Mouse (Mus musculus) embryo, embryonic 10.5 days (tissue): Measurements from ENCODE around the gene Mpp4.

Source experiments
- DNase-seq: peaks from one replicate; pipeline ENCODE4 v3.0.0-alpha.2; 2015; ENCODE audit warnings: low spot score

Gene Mpp4

DNA sequence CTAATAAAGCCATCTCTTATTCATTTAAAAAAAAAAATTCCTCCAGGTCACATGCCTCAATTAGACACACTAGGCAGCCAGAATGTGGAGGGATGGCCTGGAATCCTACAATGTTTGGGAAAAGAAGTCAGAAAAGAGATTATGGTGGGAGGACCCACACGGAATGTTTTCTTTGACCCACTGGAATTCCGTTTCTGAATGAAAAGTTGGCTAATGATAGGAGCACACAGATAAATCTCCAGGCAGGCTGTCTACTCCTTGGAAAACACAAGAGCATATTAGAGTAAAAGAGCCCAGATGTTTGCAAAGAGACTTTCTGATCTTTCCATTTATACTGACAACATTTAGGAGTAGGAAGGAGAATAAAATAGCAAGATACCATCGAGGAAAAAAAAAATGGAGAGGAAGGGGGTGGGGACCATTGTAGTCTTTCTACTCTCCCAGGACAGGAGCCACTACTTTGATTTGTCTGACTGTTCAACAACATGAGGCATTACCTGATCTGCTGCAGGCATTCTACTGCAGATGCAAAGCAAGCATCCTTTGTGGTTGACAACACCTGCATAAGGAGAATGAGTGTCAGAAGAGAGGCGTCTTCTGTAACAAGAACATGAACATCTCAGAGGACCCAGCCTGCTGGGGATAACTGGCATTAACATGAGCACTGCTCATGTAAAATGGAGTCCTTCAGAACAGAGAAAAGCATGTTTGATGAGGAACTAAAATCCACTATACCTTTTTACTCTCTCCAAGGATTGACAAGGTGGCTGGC is 4.7 kb upstream of the Mpp4 start:
- no peak for DNase-seq

DNA sequence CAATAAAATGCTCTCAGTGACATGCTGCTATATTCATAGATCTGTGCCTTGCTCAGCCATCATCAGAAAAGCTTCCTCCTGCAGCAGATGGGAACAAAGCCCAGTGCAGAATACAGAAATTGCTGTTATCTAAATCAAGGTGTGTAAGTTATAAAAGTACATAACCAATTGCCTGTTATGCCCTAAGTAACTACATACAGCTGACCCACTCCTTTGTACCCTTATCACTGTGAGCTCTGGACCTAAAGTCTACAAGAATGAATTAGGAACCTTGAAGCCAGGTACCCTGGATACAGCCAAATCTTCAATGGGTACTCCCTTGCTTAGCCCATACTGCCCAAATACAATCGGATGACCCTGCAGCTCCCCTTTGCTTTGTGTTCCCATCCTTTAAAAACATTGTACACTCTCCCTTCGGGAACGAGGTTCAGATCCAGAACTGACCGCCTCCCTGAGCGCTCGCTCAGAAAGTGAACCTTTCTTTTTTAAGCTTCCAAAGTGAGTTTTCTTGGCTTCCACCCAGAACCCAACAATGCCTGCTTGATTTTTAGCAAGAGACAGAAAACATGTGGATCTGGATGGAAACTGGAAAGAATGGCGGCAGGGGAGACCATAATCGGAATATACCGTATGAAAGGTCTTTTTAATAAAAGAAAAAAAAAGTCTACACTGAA is 3.2 kb upstream of the Mpp4 start:
- DNase-seq = no peak

DNA sequence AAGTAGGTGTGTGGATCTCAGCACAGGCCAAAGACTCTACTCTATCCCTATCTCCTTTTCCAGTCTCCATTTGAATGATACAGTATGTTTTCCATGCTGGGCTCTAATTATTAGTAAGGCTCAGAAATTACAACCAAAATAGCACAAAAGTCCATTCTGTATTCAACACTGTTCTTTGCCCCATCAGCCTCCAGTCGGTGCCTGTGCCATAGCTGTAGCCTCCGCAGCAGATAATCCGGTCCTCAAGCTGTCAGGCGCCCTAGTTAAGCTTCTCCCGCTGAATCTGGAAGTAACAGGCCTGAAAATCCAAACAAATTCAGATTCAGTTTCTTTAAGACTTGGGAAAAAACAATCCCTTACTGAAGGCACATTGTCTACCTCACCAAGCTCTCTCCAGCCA is 729 bp upstream of the Mpp4 start:
- no peak for DNase-seq

DNA sequence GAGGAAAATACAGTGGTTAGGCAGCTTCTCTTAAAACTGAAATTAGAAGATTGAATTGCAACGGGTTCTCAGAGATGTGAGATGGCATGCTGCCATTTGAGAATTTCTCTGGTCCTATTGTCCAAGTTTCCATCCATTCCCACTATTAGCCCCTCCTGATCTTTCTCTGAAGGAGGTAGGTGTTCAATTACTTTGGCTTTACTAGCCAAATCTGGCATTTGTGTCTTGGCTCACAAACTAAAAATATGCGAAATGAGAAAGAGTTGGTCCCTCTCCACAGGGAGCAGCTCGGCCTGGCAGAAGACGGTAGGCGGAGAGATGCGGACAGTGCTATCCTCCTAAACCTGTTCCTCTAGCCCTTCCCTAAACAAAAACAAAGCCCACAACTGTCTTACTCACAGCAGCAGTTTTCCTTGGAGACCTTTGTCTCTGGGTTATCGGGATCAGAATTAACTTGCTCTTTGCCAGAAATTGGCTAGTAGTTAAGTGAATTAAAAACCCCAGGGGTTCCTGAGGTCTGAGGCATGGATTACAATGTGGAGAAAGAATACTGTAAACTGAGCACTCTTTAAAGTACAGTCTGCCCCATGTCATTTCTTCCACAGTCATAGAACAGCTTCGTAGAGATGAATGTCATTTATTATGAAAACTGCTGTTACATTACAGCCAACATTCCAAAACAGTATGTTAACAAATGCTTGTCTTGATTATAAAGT is 722 bp downstream of the Mpp4 start:
- DNase-seq = no peak

DNA sequence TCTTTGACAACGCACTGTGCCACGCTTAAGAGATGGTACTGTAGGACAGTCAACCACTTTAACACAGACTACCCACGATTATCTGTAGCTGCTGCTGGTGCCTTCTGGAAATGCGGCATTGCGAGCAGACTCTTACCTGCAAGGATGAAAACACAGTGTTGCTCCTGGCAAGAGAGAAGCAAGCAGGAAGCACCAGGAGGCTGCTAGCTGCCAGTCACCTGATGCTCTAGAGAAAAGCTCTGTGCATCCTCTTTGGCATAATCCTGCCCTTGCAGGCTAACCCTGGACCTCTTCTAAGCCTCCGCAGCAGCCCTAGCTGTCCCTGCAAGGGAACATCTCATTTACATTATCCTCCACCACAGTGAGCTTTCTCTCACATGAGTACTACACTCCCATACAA is 1.8 kb downstream of the Mpp4 start:
- DNase-seq = no peak

DNA sequence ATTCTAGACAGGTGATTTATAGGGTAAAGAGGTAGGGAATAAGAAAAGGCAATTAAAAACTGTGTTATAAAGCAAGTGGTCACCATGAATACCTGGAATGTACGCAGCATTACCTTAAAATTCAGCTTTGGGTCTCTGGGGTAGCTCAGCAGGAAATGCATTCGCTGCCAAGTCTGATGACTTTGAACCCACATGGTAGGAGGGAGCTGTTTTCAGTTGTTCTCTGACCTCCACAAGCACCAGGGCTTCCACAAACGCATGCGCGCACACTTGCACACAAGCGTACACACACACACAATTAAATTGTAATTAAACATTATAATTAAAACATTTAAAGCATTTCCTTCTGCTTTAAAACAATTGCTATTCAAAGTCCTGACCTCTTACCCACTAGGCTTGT is 2.3 kb downstream of the Mpp4 start:
- DNase-seq = no peak

DNA sequence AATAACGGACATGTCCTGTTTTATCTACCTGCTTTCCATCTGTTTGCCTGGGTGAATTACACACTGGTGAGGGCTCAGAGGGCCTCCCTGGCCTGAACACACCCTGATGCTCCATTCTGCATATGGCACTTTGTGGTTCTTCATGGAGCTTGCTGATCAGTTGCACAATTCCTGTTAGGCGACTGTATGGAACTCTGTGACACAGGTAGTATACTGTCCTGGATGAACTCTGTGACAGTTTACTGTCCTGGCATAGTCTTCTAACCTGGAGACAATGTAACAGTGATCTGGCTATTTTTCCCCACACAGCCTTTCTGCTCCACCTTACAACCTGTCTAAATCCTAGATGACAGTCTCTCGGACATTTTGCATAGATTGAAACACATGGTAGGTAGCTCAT is 4.1 kb downstream of the Mpp4 start:
- no peak for DNase-seq

DNA sequence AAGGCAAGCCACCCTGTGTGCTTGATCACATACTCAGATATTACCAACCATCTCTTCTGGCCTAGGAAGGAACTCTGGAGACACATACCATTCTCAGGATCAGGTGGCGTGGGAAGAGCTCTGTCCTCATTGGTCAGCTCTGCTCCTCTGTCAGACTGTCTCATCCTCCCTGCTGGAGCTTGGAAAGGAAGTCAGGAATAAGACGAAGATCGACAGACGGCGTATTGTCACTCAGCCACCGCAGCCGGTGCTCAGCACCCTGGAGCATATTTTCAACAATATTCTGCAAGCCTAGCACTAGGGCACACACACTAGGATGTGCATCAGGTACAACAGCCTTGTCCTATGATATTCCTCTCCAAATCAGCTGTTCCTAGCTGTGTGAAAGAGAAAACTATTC is 4.7 kb downstream of the Mpp4 start:
- DNase-seq = no peak

DNA sequence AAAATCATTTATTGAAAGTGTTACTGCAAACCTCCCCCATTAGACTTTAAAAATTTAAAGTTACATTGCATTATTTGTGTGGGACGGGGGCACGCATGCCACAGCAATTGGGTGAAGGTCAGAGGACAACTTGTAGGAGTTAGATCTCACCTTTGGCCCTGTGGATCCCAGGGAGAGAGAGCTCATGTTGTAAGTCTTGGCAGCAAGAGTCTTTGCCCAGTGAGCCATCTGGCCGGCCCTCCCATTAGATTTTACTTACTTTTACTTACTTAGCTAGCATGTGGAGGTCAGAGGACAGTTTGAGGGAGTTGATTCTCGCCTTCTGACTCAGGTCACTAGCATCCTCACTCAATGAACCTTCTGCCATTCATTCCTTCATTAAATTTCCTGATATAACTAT is 5.3 kb downstream of the Mpp4 start:
- DNase-seq = no peak

DNA sequence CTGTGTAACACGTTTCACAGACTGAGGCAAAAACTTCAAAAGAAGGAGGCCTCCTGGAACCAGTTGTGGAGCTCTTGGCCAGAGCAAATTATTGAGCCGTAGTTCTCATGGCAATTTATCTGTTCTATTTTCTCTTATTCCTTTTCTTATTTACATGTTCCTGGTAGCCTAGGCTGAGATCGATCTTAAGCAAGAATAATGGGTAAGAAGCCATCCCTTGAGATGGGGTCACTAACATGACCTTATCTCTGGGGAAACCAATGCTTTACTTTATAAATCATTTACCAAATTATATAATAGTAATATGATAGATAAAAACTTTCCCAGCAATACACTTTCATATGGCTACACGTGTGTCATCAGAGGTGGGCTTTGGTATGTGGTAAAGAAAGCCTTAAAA is 10.8 kb downstream of the Mpp4 start:
- no peak for DNase-seq

DNA sequence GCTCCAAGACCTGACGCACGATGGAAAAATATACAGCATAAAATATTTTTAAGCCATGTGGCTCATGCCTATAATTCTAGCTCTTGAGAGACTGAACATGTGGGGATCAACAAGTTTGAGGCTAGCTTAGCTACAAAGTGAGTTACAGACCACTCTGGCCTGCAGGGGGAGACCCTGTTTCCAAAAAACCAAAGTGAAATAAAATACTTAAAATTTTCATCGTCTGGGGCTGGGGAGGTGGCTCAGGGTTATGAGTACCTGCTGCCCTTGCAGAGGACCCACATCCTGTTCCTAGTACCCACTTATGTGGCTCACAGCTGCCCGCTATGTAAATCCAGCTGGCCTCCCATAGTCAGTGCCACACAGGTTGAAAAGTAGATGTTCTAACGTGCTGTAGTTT is 12.6 kb downstream of the Mpp4 start:
- DNase-seq = no peak

DNA sequence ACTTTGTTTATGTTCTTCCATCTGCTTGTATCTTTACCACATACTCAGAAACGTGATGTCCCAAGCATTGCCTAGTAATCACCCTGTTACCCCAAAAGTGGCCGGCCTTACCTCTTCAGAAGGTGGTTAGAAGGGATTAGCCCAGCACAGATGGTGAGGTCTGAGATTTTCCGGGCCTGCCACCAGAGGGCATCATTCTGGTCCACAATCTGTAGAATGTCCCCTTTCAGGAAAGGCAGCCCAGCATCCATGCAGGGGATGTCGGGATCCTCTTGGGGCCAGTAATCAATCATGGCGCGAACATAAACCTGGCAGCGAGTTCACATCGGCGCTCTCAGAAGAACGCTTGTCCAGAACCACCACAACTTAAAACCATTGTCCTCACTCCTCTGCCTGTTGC is 18.6 kb downstream of the Mpp4 start:
- DNase-seq = peak; percentile 17

DNA sequence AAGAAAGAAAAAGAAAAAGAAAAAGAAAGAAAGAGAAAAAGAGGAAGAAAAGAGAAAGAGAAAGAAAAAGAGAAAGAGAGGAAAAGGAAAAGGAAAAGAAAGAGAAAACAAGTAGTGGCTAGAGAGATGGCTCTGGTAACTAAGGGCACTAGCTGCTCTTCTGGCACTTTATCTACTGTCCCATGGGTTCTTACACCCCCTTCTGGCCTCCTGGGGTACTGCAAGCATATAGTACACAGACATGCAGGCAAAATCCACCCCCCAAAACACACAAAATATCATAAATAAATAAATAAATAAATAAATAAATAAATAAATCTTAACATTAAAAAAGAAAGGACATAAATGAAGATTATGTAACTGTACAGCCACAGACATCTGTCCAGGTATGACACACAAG is 20.4 kb downstream of the Mpp4 start:
- peak; percentile 81 for DNase-seq

DNA sequence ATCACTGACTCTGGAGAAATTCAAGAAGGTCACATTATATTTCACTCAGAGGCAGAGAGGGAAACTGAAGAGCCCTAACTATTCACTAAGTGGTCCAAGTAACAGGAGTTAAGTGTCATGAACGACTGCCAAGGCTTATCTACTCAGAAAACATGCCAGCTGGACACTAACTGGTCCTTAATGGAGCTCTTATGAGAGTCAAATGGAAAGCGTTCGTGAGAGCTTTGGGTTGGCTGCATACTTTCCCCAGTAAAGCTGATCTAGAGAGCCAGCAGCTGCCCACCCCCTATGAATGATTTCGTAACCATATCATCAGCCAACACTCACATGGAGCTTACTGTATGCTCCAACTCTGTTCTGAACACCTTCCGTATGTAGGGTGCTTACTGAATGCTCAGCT is 28.8 kb downstream of the Mpp4 start:
- DNase-seq = no peak

DNA sequence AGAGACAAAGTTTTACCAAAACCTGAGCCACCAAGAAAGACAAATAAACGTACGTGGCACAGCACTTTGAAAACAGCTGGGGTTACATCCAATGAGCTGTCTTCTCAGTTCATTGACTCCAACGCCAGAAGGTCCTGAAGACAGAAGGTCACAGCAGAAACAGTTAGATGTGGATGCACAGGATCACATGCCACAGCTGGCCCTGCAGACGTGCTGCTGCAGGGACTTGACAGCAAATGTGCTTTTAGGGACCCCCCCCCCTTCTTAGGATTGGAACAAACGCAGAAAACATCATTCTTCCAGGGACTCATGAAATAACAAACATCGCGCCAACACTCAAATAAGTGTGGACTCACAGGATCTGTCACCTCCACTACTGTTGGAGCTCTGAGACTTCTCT is 34.3 kb downstream of the Mpp4 start:
- no peak for DNase-seq

DNA sequence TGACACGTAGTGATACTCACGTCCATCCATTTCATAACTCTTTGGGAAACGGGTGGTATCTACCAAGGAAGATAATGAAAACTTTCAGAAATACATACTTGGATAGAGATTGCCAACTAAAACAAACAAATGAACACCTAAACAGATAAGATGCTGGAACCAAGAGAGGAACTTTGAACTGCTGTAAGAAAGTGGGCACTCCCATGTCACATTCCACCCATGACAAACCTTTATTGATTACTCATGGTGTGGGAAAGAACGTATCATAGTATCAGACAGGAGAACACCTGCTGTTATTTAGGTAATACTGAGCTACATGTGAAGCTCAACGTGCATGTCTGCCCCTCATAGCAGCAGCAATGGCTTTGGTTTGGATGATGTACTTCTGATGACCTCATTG is 37.6 kb downstream of the Mpp4 start:
- DNase-seq = no peak

DNA sequence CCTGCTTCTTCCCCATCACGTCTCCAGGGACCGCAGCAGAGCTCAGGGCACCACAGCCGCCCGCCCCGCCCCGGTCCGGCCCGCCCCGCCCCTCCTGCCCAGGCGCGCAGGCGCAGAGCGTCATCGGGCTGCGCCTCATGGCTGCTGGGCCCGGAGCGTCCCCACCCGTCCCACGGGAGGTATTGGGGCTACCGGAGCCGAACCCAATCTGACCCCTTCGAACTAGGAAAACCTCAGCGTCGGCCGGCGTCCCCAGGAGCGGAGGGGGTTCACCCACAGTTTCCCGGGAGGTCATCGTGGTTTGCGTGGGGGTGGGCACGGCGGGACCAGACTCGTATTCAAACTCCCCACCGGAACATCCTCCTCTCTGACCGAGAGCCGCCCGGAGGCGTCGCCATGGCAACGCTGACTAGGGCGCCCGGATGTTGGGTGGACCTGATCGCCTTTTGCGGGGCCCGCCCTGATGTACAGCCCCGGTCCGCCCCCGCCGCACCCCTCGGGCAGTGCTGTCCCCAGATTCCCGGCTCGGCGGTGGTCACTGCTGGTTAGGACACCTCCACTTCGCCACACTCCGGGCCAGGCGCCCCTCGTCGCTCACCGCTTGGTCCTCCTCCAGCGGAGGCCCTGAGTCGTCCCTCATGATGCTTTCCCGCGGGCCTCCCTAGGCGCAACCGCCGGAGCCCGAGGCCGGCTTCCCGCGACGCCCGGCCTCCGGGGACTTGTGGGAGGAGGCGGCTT is 43.3 kb downstream of the Mpp4 start, which contains the start of gene Tmem237:
TSS of gene Tmem237 (minus strand) at position 689 of the 738 bp plus-strand sequence.
- DNase-seq = peak; percentile 95

DNA sequence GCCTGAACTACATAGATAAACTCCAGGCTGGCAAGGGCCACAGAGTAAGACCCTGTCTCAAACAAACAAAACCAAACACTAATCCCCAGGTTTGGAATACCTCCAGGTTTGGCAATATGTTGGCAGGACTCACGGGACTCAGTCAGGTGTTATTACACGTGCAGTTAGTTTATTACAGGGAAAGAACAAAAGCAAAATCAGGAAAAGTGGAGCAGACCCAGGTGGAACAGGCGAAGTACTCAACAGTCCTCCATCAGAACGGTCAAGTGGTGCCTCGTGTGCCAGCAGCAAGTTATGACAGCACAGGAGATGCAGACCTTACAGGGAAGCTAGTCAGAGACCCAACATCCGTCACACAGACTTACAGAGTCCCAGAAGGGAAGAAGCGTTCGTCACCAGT is 52.7 kb downstream of the Mpp4 start:
- no peak for DNase-seq

DNA sequence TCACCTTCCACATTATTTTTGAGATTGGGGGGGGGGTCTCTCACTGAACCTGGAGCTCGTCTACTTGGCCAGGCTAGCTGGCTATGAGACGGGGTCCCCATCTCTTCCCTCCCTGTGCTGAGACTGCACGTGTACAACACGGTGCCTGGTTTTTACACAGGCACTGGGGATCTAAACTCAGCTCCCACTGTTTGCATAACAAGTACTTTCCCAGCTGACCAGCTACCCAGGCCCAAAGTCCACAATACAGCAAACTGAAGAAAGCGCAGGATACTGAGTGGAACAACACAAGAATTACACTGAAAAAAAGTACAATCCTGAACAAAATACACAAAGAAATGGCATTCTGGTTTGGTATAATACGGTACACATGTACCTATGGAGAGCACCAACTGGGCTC is 61.1 kb downstream of the Mpp4 start:
- DNase-seq = no peak

DNA sequence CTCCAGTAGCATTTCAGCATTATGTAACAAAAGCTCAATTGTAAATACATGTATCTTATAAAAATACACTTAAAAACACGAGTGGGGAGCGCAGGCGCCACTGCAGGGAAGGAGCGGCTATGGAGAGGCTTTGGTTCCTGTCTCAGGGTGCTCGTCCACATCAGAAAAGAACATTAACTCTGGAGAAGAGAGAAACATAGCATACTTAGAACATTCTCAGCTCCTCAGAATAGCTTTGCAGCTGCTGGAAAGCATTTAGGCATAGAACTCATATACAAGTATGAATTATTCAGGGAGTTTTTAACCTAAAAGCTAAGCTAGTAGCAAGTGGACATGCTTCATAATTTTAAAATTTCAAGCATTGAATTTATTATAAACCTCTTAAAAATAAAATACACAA is 62.2 kb downstream of the Mpp4 start:
- no peak for DNase-seq

DNA sequence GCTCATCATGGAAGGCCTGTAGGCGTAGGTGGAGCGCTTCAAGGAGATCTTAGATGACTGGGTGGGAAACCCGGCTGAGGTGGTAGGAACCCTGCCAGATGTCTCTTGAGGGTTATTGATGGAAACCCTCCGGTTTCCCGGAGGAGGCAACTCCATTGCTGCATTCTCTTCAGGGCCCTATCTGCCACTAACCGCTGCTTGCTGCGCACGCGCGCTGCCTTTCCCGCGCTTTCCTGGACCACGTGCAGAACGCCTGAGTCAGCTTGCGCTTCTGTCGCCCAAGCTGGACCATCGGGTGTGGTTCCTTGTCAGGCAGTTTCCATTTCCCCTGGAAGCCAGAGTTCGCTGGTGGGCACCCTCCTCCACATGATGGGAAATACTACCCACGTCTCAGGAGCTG is 68.5 kb downstream of the Mpp4 start, which contains the start of gene C2cd6:
TSS of gene C2cd6 (minus strand) at position 196 of the 400 bp plus-strand sequence.
- no peak for DNase-seq
